In the genomic region with DNA sequence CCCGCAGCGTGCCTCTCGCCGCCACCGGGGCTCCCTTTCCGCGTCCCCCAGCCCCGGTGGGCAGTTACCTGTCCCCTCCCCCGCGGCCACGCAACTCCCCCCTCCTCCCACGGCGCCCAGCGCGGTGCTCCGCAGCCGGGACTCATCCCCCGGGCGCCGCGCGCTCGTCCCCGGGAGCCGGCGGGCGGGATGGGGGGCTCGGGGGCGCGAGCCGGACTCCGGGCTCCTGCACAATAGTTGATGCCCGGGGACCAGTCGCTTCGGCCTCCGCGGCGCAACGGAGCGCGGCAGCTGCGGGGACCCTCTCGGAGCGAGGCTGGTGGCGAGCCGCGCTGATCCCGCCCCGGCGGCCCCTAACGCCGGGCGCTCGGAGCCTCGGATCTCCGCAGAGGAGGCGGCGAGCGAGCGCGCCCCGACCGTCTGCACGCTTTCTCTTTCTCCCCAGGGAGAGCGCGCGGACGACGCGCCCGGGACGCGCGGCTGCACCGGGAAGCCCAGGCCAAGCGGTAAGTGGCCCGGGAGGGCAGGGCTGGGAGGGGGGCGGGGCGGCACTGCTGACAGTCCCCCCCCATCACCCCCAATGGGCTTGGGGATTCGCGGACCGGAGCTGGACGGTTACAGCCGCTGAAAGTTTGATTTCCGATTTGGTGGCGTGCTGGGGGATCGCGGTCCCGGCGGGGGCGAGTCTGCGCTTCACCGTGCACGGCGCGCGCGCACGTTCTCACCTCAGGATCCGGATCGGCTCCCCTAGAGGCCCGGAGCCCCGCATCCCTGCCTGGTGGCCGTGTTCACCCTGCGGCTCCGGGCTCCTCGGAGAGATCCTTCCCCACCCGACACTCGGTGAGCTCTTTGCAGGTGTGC, we compare ENCODE assay signal across 8 mouse cellular contexts. TPM values are rescaled to one million over a fixed set of nuclear protein-coding genes. Genes with fewer than 3 reads are reported as not detected.
DNase-seq lines count a peak whose midpoint lies in the region; ATAC-seq and TF ChIP-seq lines count a peak whose summit lies in the region.

No protein-coding gene starts in this region.

- peak; percentile 63 for ATAC-seq in hindbrain, embryonic 16.5 days

- H3K9me3 ChIP-seq in hindbrain, embryonic 16.5 days (ENCODE audit: control insufficient read depth, low read length): no peaks in the 10 kb centered on the region

- peaks cover 17% of the 10 kb centered on the region for H3K4me1 ChIP-seq in hindbrain, embryonic 16.5 days (ENCODE audit: control insufficient read depth, insufficient read depth, low read depth, low read length)

- peak overlapping the region; percentile 85 for H3K27ac ChIP-seq in gastrocnemius, adult 2 months
- H3K27ac ChIP-seq in hindbrain, embryonic 16.5 days (ENCODE audit: low read depth, low read length): peak overlapping the region; percentile 91

- peak overlapping the region; percentile 95 for H3K4me2 ChIP-seq in hindbrain, embryonic 16.5 days (ENCODE audit: low read length)

- peak overlapping the region; percentile 95 for H3K9ac ChIP-seq in hindbrain, embryonic 16.5 days (ENCODE audit: low read depth, low read length)

- intact Hi-C loops in gastrocnemius, adult 2 months (cut with DNase I): loop anchor here (5.0 kb wide), 1 partner anchor 298 kb away; no protein-coding TSS in a partner anchor

- WGBS in hindbrain, embryonic 16.5 days: under 1% methylated on average over 78 of the region's 109 CpGs

- H3K27me3 ChIP-seq in hindbrain, embryonic 16.5 days (replicated peaks; ENCODE audit: control insufficient read depth, insufficient read depth, low read length): 0 out of 2 replicates have a peak, but pooled peaks cover 2% of the 10 kb centered on the region

- no peak; the same call in 1 of the 2 replicates for TF ChIP-seq CTCF in gastrocnemius, adult 2 months (IDR thresholded peaks at IDR 0.05)

- H3K4me3 ChIP-seq in gastrocnemius, adult 2 months: peak overlapping the region; percentile 97
- H3K4me3 ChIP-seq in hindbrain, embryonic 16.5 days (ENCODE audit: low read length): peak overlapping the region; percentile 95

- peak; percentile 93 for DNase-seq in Muller cell, postnatal 12 days (ENCODE audit: inconsistent ontology term)
- peak; percentile 66 for DNase-seq in cerebellum, postnatal 14 days
- peak; percentile 74 for DNase-seq in gastrocnemius, adult 2 months
- DNase-seq in left cerebral cortex, adult 18-20 months (ENCODE audit: low spot score in 2 of 2): peak; percentile 64 to 83
- DNase-seq in lung, postnatal 36 days: peak; percentile 73
- DNase-seq in retina, postnatal 1 day: peak; percentile 85
- peak; percentile 40 to 71 for DNase-seq in urinary bladder, adult 18-20 months (ENCODE audit: low spot score in 2 of 2)

- no peaks in the 10 kb centered on the region for H3K36me3 ChIP-seq in hindbrain, embryonic 16.5 days (ENCODE audit: control insufficient read depth, insufficient read depth, low read length)

RNA-seq across cellular contexts. Expression of a gene that starts 0.7 kb away (rescaled TPM):
- 10 to 100 TPM in 1 of 2 experiments, 1 to 10 TPM in 1; 7.4 to 10.6 TPM for total RNA-seq in gastrocnemius, adult 2 months (2021)
- polyA plus RNA-seq in hindbrain, embryonic 16.5 days (2015; fragmentation: Nextera tagmentation; extraction: Ambion mirVana): 11.1 and 11.2 TPM in 2 replicates
- 100 to 1,000 TPM; 288 to 302 TPM for total RNA-seq in left cerebral cortex, adult 18-20 months (2021)

Comparison
In these comparisons a context has a peak if more than half of its experiments do, and no peak if none do; other contexts are left out.
1. Peak in every context shown above with its lines: DNase-seq, ATAC-seq, H3K4me3 ChIP-seq and H3K27ac ChIP-seq.
2. RNA of a gene that starts 0.7 kb away (total RNA-seq): 288 to 302 TPM in left cerebral cortex, adult 18-20 months; 7.4 to 10.6 TPM in gastrocnemius, adult 2 months; every median in the first group is over 10 times any median in the second.